Mouse (Mus musculus) midbrain, embryonic 16.5 days (tissue): ENCODE measurements around the gene Pth2r. TPM values are rescaled to one million over a fixed set of nuclear protein-coding genes. Genes with fewer than 3 reads are reported as not detected.

Experiments used
- ATAC-seq: fragments of 200-750 bp; cut with Nextera tagmentation; 2 replicates; pipeline ENCODE4 v1.8.0; 2017; ENCODE audit warnings: moderate TSS enrichment
- H3K27ac ChIP-seq: fragments of 300-500 bp; sonication (generic); 2 replicates; pipeline ENCODE4 v1.5.1; 2014; ENCODE audit warnings: mild to moderate bottlenecking, low read length, mixed read lengths
- H3K27me3 ChIP-seq: fragments of 300-500 bp; sonication (generic); 2 replicates; pipeline ENCODE4 v1.6.1; 2014; ENCODE audit warnings: low read depth, low read length, mixed read lengths; ENCODE audit not compliant: control insufficient read depth, insufficient read depth
- H3K36me3 ChIP-seq: fragments of 300-500 bp; sonication (generic); 2 replicates; pipeline ENCODE4 v1.6.1; 2014; ENCODE audit warnings: mild to moderate bottlenecking, low read length, moderate library complexity, mixed read lengths; ENCODE audit not compliant: control insufficient read depth, insufficient read depth
- H3K4me1 ChIP-seq: fragments of 300-500 bp; sonication (generic); 2 replicates; pipeline ENCODE4 v1.6.1; 2014; ENCODE audit warnings: mild to moderate bottlenecking, low read length, mixed read lengths; ENCODE audit not compliant: control insufficient read depth, insufficient read depth
- H3K4me2 ChIP-seq: fragments of 300-500 bp; sonication (generic); 2 replicates; pipeline ENCODE4 v1.6.1; 2014; ENCODE audit warnings: mild to moderate bottlenecking, low read length, mixed read lengths
- H3K4me3 ChIP-seq: fragments of 300-500 bp; sonication (generic); 2 replicates; pipeline ENCODE4 v1.5.1; 2014; ENCODE audit warnings: low read depth, mild to moderate bottlenecking, low read length, moderate library complexity, mixed read lengths
- H3K9ac ChIP-seq: fragments of 300-500 bp; sonication (generic); 2 replicates; pipeline ENCODE4 v1.6.1; 2014; ENCODE audit warnings: low read depth, low read length, mixed read lengths
- H3K9me3 ChIP-seq: fragments of 300-500 bp; sonication (generic); replicated peaks from 2 replicates; pipeline ENCODE4 v1.6.1; 2014; ENCODE audit warnings: mild to moderate bottlenecking, low read length, mixed read lengths; ENCODE audit not compliant: control insufficient read depth, poor library complexity, severe bottlenecking
- WGBS: fragments of 180-500 bp; shearing (Covaris S2); extraction: QIAGEN DNeasy Blood & Tissue Kit; methylation state at CpG from one replicate; pipeline ENCODE4 v1.1.7; 2014; 5-methylcytosine and 5-hydroxymethylcytosine counted together
- polyA plus RNA-seq: library from polyadenylated mRNA; unstranded; fragments of >200 nt; fragmentation: Nextera tagmentation; extraction: Ambion mirVana; gene quantifications from 2 replicates; pipeline ENCODE4 v1.2.1, GENCODE M21; 2015

The Pth2r gene
- polyA plus RNA-seq, 1 experiment from 2014 or later, result 2.5 TPM

DNA sequence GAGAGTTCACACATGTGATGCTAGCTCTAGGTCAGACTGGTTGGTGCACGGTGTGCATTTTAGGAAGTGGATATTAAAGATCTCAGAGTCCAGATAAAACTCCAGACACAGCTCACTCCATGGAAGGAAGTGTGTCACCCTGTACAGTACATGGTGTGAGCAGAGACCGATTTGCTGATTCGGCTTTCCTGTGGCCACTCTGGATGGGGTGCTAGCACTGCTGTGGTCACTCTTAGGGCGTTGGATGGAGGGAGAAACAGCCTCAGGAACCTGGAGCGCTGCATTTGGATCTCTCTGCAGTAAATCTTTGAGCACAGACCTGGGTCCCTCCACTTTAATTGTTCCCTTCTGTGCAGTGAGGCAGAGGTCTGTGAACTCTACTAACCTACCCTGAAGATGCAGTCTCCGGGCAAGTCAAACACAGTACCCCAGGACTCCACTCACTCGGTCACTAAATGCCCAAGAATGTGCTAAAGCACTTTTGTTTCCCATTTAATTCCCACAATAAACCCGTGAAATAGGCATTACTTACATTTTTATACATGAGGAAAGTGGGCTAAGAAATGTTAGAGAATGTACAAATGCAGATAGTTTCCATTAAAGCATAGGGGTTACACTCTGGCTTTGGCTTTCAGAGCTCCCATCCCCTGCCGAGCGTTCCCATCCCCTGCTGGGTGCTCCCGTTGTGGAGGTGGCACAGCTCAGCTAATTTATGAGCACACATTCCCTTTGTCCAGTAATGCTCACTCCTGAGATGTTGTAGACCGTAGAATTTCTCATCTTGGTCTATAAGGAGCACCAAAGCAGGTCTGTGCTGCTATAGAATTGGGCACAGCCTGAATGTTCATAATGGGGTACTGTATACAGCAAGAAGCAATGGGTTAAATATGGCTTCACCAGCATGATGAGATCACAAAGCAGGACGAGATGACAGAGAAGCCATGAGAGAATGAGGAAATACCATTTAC, 32.5 kb downstream of the Pth2r start:
- no peak overlapping the region for H3K4me2 ChIP-seq
- ATAC-seq, result no peak
- no peaks in the 10 kb centered on the region for H3K9me3 ChIP-seq
- peaks cover 4% of the 10 kb centered on the region; the same call in 1 of the 2 replicates for H3K4me1 ChIP-seq
- 59% methylated on average over 13 of the region's 13 CpGs for WGBS
- H3K27ac ChIP-seq, result no peak overlapping the region
- no peaks in the 10 kb centered on the region for H3K36me3 ChIP-seq
- no peak overlapping the region for H3K4me3 ChIP-seq
- 0 out of 2 replicates have a peak, but pooled peaks cover 4% of the 10 kb centered on the region for H3K27me3 ChIP-seq
- 0 out of 2 replicates have a peak overlapping the region, but pooled peaks have one; percentile 3 for H3K9ac ChIP-seq

DNA sequence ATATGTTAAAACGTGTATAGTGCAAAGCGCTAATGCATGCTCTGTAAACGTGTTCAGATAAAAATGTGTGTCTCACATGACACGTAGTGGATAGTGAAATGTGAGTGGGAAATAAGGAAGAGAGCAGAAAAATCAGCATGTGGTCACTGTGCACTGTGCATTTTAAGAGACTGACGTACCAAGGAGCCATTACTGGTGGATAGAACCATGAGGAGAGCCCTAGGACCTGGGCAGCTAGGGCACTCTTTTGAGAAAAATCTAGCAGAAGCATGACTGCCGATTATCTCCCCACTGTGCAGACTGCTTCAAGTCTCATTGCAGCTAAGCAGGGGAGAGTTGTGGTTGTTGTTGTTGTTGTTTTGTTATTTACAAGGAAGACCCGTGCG, 33.2 kb downstream of the Pth2r start:
- Histone ChIP-seq H3K27me3 (0 out of 2 replicates have a peak, but pooled peaks cover 4% of the 10 kb centered on the region), H3K27ac (no peak overlapping the region), H3K36me3 (no peaks in the 10 kb centered on the region), H3K4me1 (peaks cover 4% of the 10 kb centered on the region; the same call in 1 of the 2 replicates), H3K4me2 (no peak overlapping the region), H3K9ac (no peak overlapping the region), H3K9me3 (no peaks in the 10 kb centered on the region), H3K4me3 (no peak overlapping the region)
- 77% methylated on average over 8 of the region's 8 CpGs for WGBS
- ATAC-seq, result no peak

DNA sequence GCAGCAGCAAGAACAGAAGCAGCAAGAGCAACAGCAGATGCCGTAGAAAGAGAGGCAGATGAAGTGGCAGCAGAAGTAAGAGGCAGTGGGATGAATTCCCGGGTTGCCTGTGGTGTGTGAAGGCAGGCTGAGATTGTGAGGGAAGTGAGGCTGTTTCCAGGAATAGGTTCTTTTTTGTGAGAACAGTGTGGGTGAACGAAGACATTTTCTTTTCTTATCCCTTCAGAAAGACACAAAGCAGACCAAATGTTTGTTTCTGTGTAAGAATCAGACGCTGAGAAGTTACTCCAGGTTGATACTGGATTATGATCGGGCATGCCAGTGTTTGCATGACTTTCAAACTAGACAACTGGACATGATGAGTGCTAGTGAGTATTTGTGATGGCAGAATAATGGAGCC, 52.2 kb downstream of the Pth2r start:
- Histone ChIP-seq H3K36me3 (no peaks in the 10 kb centered on the region), H3K9me3 (no peaks in the 10 kb centered on the region), H3K27ac (no peak overlapping the region), H3K27me3 (no peaks in the 10 kb centered on the region), H3K9ac (no peak overlapping the region), H3K4me1 (no peaks in the 10 kb centered on the region), H3K4me2 (no peak overlapping the region), H3K4me3 (no peak overlapping the region)
- WGBS, result 91% methylated on average over 5 of the region's 5 CpGs
- ATAC-seq, result no peak

DNA sequence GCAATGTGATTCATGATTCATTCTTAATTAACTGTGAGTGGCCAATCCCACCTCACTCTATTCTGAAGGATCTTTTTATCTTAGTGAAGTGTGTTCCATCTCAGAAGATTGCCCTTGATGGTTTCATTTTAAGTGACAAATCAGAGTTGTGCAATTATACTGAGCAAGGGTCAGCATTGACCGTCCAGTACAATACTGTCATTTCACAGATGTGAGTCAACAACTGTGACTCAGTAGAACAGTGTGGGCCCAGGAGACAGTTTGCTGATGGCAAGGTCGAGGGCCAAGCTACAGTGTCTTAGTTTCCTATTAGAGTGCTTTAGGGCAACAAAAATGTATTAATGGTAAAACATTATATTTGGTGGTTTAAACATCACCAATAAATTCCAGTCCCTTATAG, 55.9 kb downstream of the Pth2r start:
- no peak for ATAC-seq
- Histone ChIP-seq H3K9me3 (no peaks in the 10 kb centered on the region), H3K27me3 (no peaks in the 10 kb centered on the region), H3K4me2 (no peak overlapping the region), H3K4me1 (no peaks in the 10 kb centered on the region), H3K27ac (no peak overlapping the region), H3K4me3 (no peak overlapping the region), H3K36me3 (no peaks in the 10 kb centered on the region), H3K9ac (no peak overlapping the region)
- WGBS, result 85% methylated on average over 2 of the region's 2 CpGs

DNA sequence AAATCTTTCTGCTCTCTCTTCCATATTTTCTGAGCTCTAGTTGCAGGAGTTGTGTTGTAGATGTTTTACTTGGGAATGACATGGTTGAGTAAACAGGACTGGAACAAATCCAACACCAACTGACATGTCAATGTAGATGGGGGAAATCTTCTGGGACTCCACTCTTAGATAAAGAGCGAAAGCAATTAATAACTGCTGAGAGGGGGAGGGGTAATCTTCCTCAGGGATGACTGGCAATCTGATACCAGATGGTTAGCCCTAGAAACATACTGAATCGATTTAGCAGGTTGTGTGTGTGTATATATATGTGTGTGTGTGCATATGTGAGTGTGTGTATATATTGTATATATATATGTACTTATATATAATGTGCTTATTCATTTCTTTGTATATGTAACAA, 58.4 kb downstream of the Pth2r start:
- H3K4me2 ChIP-seq, result no peak overlapping the region
- no peaks in the 10 kb centered on the region for H3K4me1 ChIP-seq
- no peaks in the 10 kb centered on the region for H3K27me3 ChIP-seq
- no peak overlapping the region for H3K9ac ChIP-seq
- no peaks in the 10 kb centered on the region for H3K36me3 ChIP-seq
- ATAC-seq, result no peak
- H3K27ac ChIP-seq, result no peak overlapping the region
- no peaks in the 10 kb centered on the region for H3K9me3 ChIP-seq
- WGBS, result 38% methylated on average over 2 of the region's 2 CpGs
- H3K4me3 ChIP-seq, result no peak overlapping the region

DNA sequence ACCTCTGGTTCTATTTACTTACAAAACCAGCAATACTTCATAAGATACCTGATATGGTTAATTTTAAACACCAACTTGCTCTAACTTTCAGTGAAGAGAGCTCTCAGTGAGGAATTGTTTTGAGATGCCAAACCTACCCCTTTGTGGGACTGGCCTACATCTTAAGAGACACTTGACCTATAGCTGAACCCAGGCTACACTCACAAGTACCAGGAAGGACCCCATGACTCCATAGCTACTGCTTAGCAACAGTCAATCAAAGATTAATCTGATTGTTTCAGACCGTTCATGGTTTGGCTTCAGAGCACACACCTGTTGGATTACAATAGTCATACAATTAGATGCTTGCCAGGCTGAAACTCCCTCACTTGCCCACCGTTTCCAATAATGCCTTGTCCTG, 71.1 kb downstream of the Pth2r start:
- no peak overlapping the region for H3K27ac ChIP-seq
- H3K27me3 ChIP-seq, result no peaks in the 10 kb centered on the region
- no peaks in the 10 kb centered on the region for H3K36me3 ChIP-seq
- no peak overlapping the region for H3K4me3 ChIP-seq
- no peaks in the 10 kb centered on the region for H3K9me3 ChIP-seq
- H3K9ac ChIP-seq, result no peak overlapping the region
- ATAC-seq, result no peak
- H3K4me2 ChIP-seq, result no peak overlapping the region
- H3K4me1 ChIP-seq, result no peaks in the 10 kb centered on the region
- 19% methylated on average over 2 of the region's 2 CpGs for WGBS

DNA sequence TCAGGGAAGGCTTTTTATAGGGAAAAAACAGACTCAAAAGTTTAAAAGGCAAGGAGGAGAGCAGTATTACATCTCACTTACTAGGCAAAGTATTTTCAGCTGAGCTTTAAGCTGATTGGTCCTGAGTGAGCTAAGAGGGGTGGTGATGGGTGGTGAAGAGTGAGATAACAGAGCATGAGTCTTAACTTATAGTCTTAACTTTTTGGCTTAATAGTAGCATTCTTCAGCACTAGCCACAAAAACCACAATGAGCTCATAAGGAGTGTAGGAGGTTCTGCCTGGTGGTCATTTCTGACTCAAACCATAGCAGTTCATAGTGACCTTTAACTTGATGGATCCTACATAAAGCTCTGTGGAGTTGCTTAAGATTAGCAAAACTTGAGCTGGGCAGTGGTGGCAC, 72.3 kb downstream of the Pth2r start:
- H3K27ac ChIP-seq, result no peak overlapping the region
- H3K27me3 ChIP-seq, result no peaks in the 10 kb centered on the region
- H3K4me2 ChIP-seq, result no peak overlapping the region
- H3K9ac ChIP-seq, result no peak overlapping the region
- no peaks in the 10 kb centered on the region for H3K4me1 ChIP-seq
- no peak for ATAC-seq
- H3K4me3 ChIP-seq, result no peak overlapping the region
- no peaks in the 10 kb centered on the region for H3K9me3 ChIP-seq
- no peaks in the 10 kb centered on the region for H3K36me3 ChIP-seq

DNA sequence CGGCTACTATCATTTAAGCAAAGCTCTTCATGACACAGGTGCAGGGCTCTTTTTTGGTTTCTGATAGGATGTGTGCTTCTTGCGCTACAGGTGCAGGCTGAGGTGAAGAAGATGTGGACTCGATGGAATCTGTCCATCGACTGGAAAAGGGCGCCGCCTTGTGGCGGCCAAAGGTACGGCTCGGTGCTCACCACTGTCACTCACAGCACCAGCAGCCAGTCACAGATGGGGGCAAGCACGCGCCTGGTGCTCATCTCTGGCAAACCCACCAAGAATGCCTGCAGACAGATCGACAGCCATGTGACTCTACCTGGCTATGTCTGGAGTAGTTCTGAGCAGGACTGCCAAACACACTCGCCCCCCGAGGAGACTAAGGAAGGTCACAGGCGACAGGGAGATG, 106.5 kb downstream of the Pth2r start:
- ATAC-seq, result no peak
- Histone ChIP-seq H3K4me2 (no peak overlapping the region), H3K4me1 (no peaks in the 10 kb centered on the region), H3K27ac (no peak overlapping the region), H3K27me3 (no peaks in the 10 kb centered on the region), H3K4me3 (no peak overlapping the region), H3K9me3 (no peaks in the 10 kb centered on the region), H3K36me3 (no peaks in the 10 kb centered on the region), H3K9ac (no peak overlapping the region)
- WGBS, result 37% methylated on average over 15 of the region's 15 CpGs

DNA sequence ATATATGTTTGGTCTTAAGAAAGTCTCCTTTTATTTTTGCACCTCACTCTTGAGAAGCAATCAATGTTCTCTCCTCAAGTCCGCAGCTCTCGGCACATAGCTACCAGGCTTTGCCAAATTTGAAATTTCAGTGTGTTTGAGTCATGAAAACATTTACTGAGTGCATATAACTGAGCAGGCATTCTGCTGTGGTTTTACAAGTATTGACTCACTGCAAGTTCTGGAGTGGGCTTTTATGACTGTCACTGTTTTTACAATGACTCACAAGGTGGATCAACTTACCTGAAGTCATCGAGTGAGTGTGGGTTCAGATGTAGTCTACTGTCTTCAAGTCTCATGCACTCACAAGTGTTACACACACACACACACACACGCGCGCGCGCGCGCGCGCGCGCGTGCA, 107.8 kb downstream of the Pth2r start:
- no peak for ATAC-seq
- H3K4me1 ChIP-seq, result no peaks in the 10 kb centered on the region
- 98% methylated on average over 15 of the region's 15 CpGs for WGBS
- H3K4me3 ChIP-seq, result no peak overlapping the region
- no peaks in the 10 kb centered on the region for H3K27me3 ChIP-seq
- no peak overlapping the region for H3K9ac ChIP-seq
- no peak overlapping the region for H3K4me2 ChIP-seq
- H3K27ac ChIP-seq, result no peak overlapping the region
- no peaks in the 10 kb centered on the region for H3K9me3 ChIP-seq
- H3K36me3 ChIP-seq, result no peaks in the 10 kb centered on the region
